Mouse (Mus musculus) intestine, embryonic 14.5 days (tissue): ENCODE measurements around the gene 4930583I09Rik. TPM values are rescaled to one million over a fixed set of nuclear protein-coding genes. Genes with fewer than 3 reads are reported as not detected.

Experiments used
- ATAC-seq: fragments of 200-750 bp; cut with Nextera tagmentation; replicated peaks from 2 replicates; pipeline ENCODE4 v1.8.0; 2017; ENCODE audit warnings: low read depth, moderate number of reproducible peaks, moderate TSS enrichment, moderate library complexity; ENCODE audit not compliant: low FRiP score, low TSS enrichment
- DNase-seq: peaks from one replicate; pipeline ENCODE4 v3.0.0-alpha.2; 2018; ENCODE audit warnings: low spot score
- H3K27ac ChIP-seq: fragments of 300-500 bp; sonication (generic); 2 replicates; pipeline ENCODE4 v1.5.1; 2014; ENCODE audit warnings: low read depth, mild to moderate bottlenecking, control low read depth
- H3K27me3 ChIP-seq: fragments of 300-500 bp; sonication (generic); replicated peaks from 2 replicates; pipeline ENCODE4 v1.6.1; 2014; ENCODE audit warnings: low read length, control low read depth; ENCODE audit not compliant: control insufficient read depth, insufficient read depth
- H3K36me3 ChIP-seq: fragments of 300-500 bp; sonication (generic); 2 replicates; pipeline ENCODE4 v1.6.1; 2014; ENCODE audit warnings: low read length, control low read depth; ENCODE audit not compliant: control insufficient read depth, insufficient read depth
- H3K4me1 ChIP-seq: fragments of 300-500 bp; sonication (generic); replicated peaks from 2 replicates; pipeline ENCODE4 v1.6.1; 2014; ENCODE audit warnings: low read length, control low read depth, mixed read lengths; ENCODE audit not compliant: control insufficient read depth, insufficient read depth
- H3K4me2 ChIP-seq: fragments of 300-500 bp; sonication (generic); 2 replicates; pipeline ENCODE4 v1.6.1; 2014; ENCODE audit warnings: low read length
- H3K4me3 ChIP-seq: fragments of 300-500 bp; sonication (generic); 2 replicates; pipeline ENCODE4 v1.5.1; 2014; ENCODE audit warnings: low read depth, low read length, control low read depth, mixed read lengths
- H3K9ac ChIP-seq: fragments of 300-500 bp; sonication (generic); 2 replicates; pipeline ENCODE4 v1.6.1; 2014; ENCODE audit warnings: mild to moderate bottlenecking, low read length
- H3K9me3 ChIP-seq: fragments of 300-500 bp; sonication (generic); 2 replicates; pipeline ENCODE4 v1.6.1; 2016; ENCODE audit warnings: low read length, control low read depth; ENCODE audit not compliant: control insufficient read depth
- WGBS: fragments of 180-500 bp; shearing (Covaris S2); extraction: QIAGEN DNeasy Blood & Tissue Kit; methylation state at CpG from one replicate; pipeline ENCODE4 v1.1.7; 2014; 5-methylcytosine and 5-hydroxymethylcytosine counted together
- polyA plus RNA-seq: library from polyadenylated mRNA; unstranded; fragments of >200 nt; fragmentation: Nextera tagmentation; extraction: Ambion mirVana; gene quantifications from 2 replicates; pipeline ENCODE4 v1.2.1, GENCODE M21; 2014

4930583I09Rik gene
- polyA plus RNA-seq, 1 experiment from 2014 or later: not detected

- no peaks in the 10 kb centered on the region for H3K27me3 ChIP-seq
- no peaks in the 10 kb centered on the region for H3K9me3 ChIP-seq
- no peak for DNase-seq
- WGBS: 85% methylated on average over 10 of the region's 10 CpGs
- no peak for ATAC-seq
- H3K36me3 ChIP-seq: no peaks in the 10 kb centered on the region
- no peaks in the 10 kb centered on the region for H3K4me1 ChIP-seq
- no peak overlapping the region for H3K27ac ChIP-seq
- no peak overlapping the region for H3K9ac ChIP-seq
- H3K4me3 ChIP-seq: no peak overlapping the region
- H3K4me2 ChIP-seq: no peak overlapping the region
Measured at GRCm38 (mm10) chr17:64836352-64836751, 481 bp upstream of the 4930583I09Rik start.

- no peaks in the 10 kb centered on the region for H3K27me3 ChIP-seq
- no peaks in the 10 kb centered on the region for H3K9me3 ChIP-seq
- H3K4me2 ChIP-seq: no peak overlapping the region
- no peak overlapping the region for H3K27ac ChIP-seq
- H3K9ac ChIP-seq: no peak overlapping the region
- ATAC-seq: no peak
- no peak for DNase-seq
- H3K36me3 ChIP-seq: no peaks in the 10 kb centered on the region
- no peaks in the 10 kb centered on the region for H3K4me1 ChIP-seq
- 76% methylated on average over 7 of the region's 7 CpGs for WGBS
- no peak overlapping the region for H3K4me3 ChIP-seq
Measured at GRCm38 (mm10) chr17:64833906-64834490, 1.9 kb downstream of the 4930583I09Rik start.

- Histone ChIP-seq H3K9ac (no peak overlapping the region), H3K4me1 (no peaks in the 10 kb centered on the region), H3K9me3 (no peaks in the 10 kb centered on the region), H3K4me2 (no peak overlapping the region), H3K4me3 (no peak overlapping the region), H3K27ac (no peak overlapping the region), H3K27me3 (no peaks in the 10 kb centered on the region), H3K36me3 (no peaks in the 10 kb centered on the region)
- WGBS: 88% methylated on average over 2 of the region's 2 CpGs
- ATAC-seq (no peak), DNase-seq (no peak)
Measured at GRCm38 (mm10) chr17:64833071-64833470, 2.8 kb downstream of the 4930583I09Rik start.

GRCm38 (mm10) chr17:64827482-64827881 lies 8.4 kb downstream of the 4930583I09Rik start:
- ATAC-seq (no peak), DNase-seq (no peak)
- no peaks in the 10 kb centered on the region for H3K36me3 ChIP-seq
- no peak overlapping the region for H3K9ac ChIP-seq
- 91% methylated on average over 5 of the region's 5 CpGs for WGBS
- no peak overlapping the region for H3K4me3 ChIP-seq
- no peak overlapping the region for H3K4me2 ChIP-seq
- H3K27me3 ChIP-seq: no peaks in the 10 kb centered on the region
- no peak overlapping the region for H3K27ac ChIP-seq
- H3K4me1 ChIP-seq: no peaks in the 10 kb centered on the region
- no peaks in the 10 kb centered on the region for H3K9me3 ChIP-seq

- ATAC-seq (no peak), DNase-seq (no peak)
- no peak overlapping the region for H3K9ac ChIP-seq
- H3K27me3 ChIP-seq: no peaks in the 10 kb centered on the region
- no peak overlapping the region for H3K4me3 ChIP-seq
- H3K36me3 ChIP-seq: no peaks in the 10 kb centered on the region
- no peaks in the 10 kb centered on the region for H3K4me1 ChIP-seq
- 70% methylated on average over 4 of the region's 4 CpGs for WGBS
- no peaks in the 10 kb centered on the region for H3K9me3 ChIP-seq
- no peak overlapping the region for H3K27ac ChIP-seq
- no peak overlapping the region for H3K4me2 ChIP-seq
Measured at GRCm38 (mm10) chr17:64826843-64827242, 9.0 kb downstream of the 4930583I09Rik start.

GRCm38 (mm10) chr17:64822561-64822960 lies 13.3 kb downstream of the 4930583I09Rik start:
- Histone ChIP-seq H3K36me3 (no peaks in the 10 kb centered on the region), H3K4me1 (no peaks in the 10 kb centered on the region), H3K4me3 (no peak overlapping the region), H3K9me3 (no peaks in the 10 kb centered on the region), H3K27me3 (no peaks in the 10 kb centered on the region), H3K27ac (no peak overlapping the region), H3K9ac (no peak overlapping the region), H3K4me2 (no peak overlapping the region)
- no peak for DNase-seq
- 85% methylated on average over 5 of the region's 5 CpGs for WGBS
- ATAC-seq: no peak

GRCm38 (mm10) chr17:64820841-64821593 lies 14.9 kb downstream of the 4930583I09Rik start:
- Histone ChIP-seq H3K27ac (no peak overlapping the region), H3K4me3 (no peak overlapping the region), H3K9ac (no peak overlapping the region), H3K27me3 (no peaks in the 10 kb centered on the region), H3K4me2 (no peak overlapping the region), H3K9me3 (no peaks in the 10 kb centered on the region), H3K36me3 (no peaks in the 10 kb centered on the region), H3K4me1 (no peaks in the 10 kb centered on the region)
- WGBS: 89% methylated on average over 7 of the region's 7 CpGs
- ATAC-seq (no peak), DNase-seq (no peak)

- ATAC-seq (no peak), DNase-seq (no peak)
- Histone ChIP-seq H3K4me3 (no peak overlapping the region), H3K27ac (no peak overlapping the region), H3K4me1 (no peaks in the 10 kb centered on the region), H3K9ac (no peak overlapping the region), H3K4me2 (no peak overlapping the region), H3K36me3 (no peaks in the 10 kb centered on the region), H3K9me3 (no peaks in the 10 kb centered on the region), H3K27me3 (no peaks in the 10 kb centered on the region)
- WGBS: 93% methylated on average over 3 of the region's 3 CpGs
Measured at GRCm38 (mm10) chr17:64816298-64816697, 19.6 kb downstream of the 4930583I09Rik start.

GRCm38 (mm10) chr17:64815806-64816205 lies 20.1 kb downstream of the 4930583I09Rik start:
- ATAC-seq (no peak), DNase-seq (no peak)
- H3K9me3 ChIP-seq: no peaks in the 10 kb centered on the region
- no peak overlapping the region for H3K27ac ChIP-seq
- H3K4me1 ChIP-seq: no peaks in the 10 kb centered on the region
- no peaks in the 10 kb centered on the region for H3K27me3 ChIP-seq
- H3K9ac ChIP-seq: no peak overlapping the region
- WGBS: 67% methylated on average over 2 of the region's 2 CpGs
- H3K4me3 ChIP-seq: no peak overlapping the region
- H3K4me2 ChIP-seq: no peak overlapping the region
- H3K36me3 ChIP-seq: no peaks in the 10 kb centered on the region
